Mouse (Mus musculus) layer of hippocampus, adult 2 months (tissue): ENCODE results near the gene Grk3. TPM values are rescaled to one million over a fixed set of nuclear protein-coding genes. Genes with fewer than 3 reads are reported as not detected.
A peak's percentile ranks its signal among the peaks of the same experiment; 100 is the strongest.

Source experiments
- DNase-seq, 2 experiments: peaks; one replicate each; pipeline ENCODE4 v3.0.0; 2022; ENCODE audit warnings: low spot score in 2 of 2
- H3K27ac ChIP-seq: fragments of 200-600 bp; 2 replicates; pipeline ENCODE4 v1.8.1; 2022
- H3K4me3 ChIP-seq: fragments of 200-600 bp; 2 replicates; pipeline ENCODE4 v1.8.1; 2022; ENCODE audit warnings: mild to moderate bottlenecking
- CTCF ChIP-seq: fragments of 200-600 bp; conservative IDR thresholded peaks from 2 replicates; pipeline ENCODE4 v1.8.1; 2022; ENCODE audit warnings: antibody characterized with exemption, mild to moderate bottlenecking, moderate library complexity
- long read RNA-seq, 2 experiments: library from polyadenylated mRNA; stranded (forward); transcript quantifications; one replicate each; pipeline ENCODE4 v2.0.0; 2021; ENCODE audit warnings: borderline mapping rate in 2 of 2
- total RNA-seq, 2 experiments: library from RNA; stranded (reverse); gene quantifications; 2 replicates each; pipeline ENCODE4 v1.2.3; 2021

Grk3 gene
- total RNA-seq, result 10 to 100 TPM; 80.3 to 84.6 TPM
- long read RNA-seq, experiment 1, full-length matches to known transcripts, result 24 of 54 reads
- long read RNA-seq, experiment 1, partial matches to known transcripts, result 5 of 54 reads
- long read RNA-seq, experiment 1, other reads (novel, unspliced or antisense), result 25 of 54 reads
- long read RNA-seq, experiment 2, full-length matches to known transcripts, result 55 of 92 reads
- long read RNA-seq, experiment 2, partial matches to known transcripts, result 6 of 92 reads
- long read RNA-seq, experiment 2, other reads (novel, unspliced or antisense), result 31 of 92 reads

- H3K4me3 ChIP-seq, result peak within 1 kb of the TSS; percentile 80
- peak; percentile 71 to 76 for DNase-seq
- H3K27ac ChIP-seq, result peak within 1 kb of the TSS; percentile 94
- TF ChIP-seq CTCF, result no peak
These were observed at the start of gene Grk3 for GRCm38 (mm10) chr5:113015236-113016061. Grk3 (minus strand) TSS chr5:113015791.

- peak; percentile 89 for TF ChIP-seq CTCF
- H3K27ac ChIP-seq, result no peak overlapping the region
- H3K4me3 ChIP-seq, result no peak overlapping the region
- DNase-seq, result peak; percentile 84 to 94
These were observed 38.7 kb upstream of the Grk3 start for GRCm38 (mm10) chr5:113054308-113054707.

GRCm38 (mm10) chr5:113050581-113051185 is 35.1 kb upstream of the Grk3 start:
- Histone ChIP-seq H3K4me3 (no peak overlapping the region), H3K27ac (peak overlapping the region; percentile 79)
- no peak for TF ChIP-seq CTCF
- no peak for DNase-seq

GRCm38 (mm10) chr5:113049876-113050275 is 34.3 kb upstream of the Grk3 start:
- Histone ChIP-seq H3K4me3 (no peak overlapping the region), H3K27ac (peak overlapping the region; percentile 79)
- TF ChIP-seq CTCF, result no peak
- DNase-seq, result peak in 1 of 2 experiments; percentile 47

GRCm38 (mm10) chr5:113045511-113046273 is 30.1 kb upstream of the Grk3 start:
- H3K27ac ChIP-seq, result peak overlapping the region; percentile 49
- TF ChIP-seq CTCF, result no peak
- DNase-seq, result peak in 1 of 2 experiments; percentile 44
- no peak overlapping the region for H3K4me3 ChIP-seq

- DNase-seq, result peak; percentile 51 to 70
- peak overlapping the region; percentile 84 for H3K27ac ChIP-seq
- TF ChIP-seq CTCF, result no peak
These were observed 27.9 kb upstream of the Grk3 start for GRCm38 (mm10) chr5:113043531-113043930.

GRCm38 (mm10) chr5:113041567-113042071 is 26.0 kb upstream of the Grk3 start:
- TF ChIP-seq CTCF, result no peak
- Histone ChIP-seq H3K4me3 (no peak overlapping the region), H3K27ac (peak overlapping the region; percentile 84)
- peak; percentile 73 to 80 for DNase-seq

More at GRCm38 (mm10) chr5:113043531-113043930, 27.9 kb upstream of the Grk3 start:
- H3K4me3 ChIP-seq, result no peak overlapping the region

- TF ChIP-seq CTCF, result no peak
- peak overlapping the region; percentile 84 for H3K27ac ChIP-seq
- no peak overlapping the region for H3K4me3 ChIP-seq
- no peak for DNase-seq
These were observed 25.2 kb upstream of the Grk3 start for GRCm38 (mm10) chr5:113040776-113041175.

GRCm38 (mm10) chr5:113038601-113039000 is 23.0 kb upstream of the Grk3 start:
- no peak for TF ChIP-seq CTCF
- Histone ChIP-seq H3K4me3 (no peak overlapping the region), H3K27ac (no peak overlapping the region)
- no peak for DNase-seq

- H3K4me3 ChIP-seq, result no peak overlapping the region
- no peak for TF ChIP-seq CTCF
- H3K27ac ChIP-seq, result peak overlapping the region; percentile 61
- peak in 1 of 2 experiments; percentile 46 for DNase-seq
These were observed 19.8 kb upstream of the Grk3 start for GRCm38 (mm10) chr5:113035094-113036047.

- H3K27ac ChIP-seq, result no peak overlapping the region
- H3K4me3 ChIP-seq, result no peak overlapping the region
- DNase-seq, result no peak
- no peak for TF ChIP-seq CTCF
These were observed 15.7 kb upstream of the Grk3 start for GRCm38 (mm10) chr5:113031201-113031754.
